Mouse (Mus musculus) adrenal gland, postnatal 4 days (tissue): Measurements from ENCODE around the gene Sprr2a3. TPM values are rescaled to one million over a fixed set of nuclear protein-coding genes. Genes with fewer than 3 reads are reported as not detected.
"Not testable (repeated sequence)": the region's sequence is repeated elsewhere in the genome, so short reads cannot be mapped to it uniquely, and the experiment has no call there.

Experiments used
- DNase-seq, 2 experiments: peaks; one replicate each; pipeline ENCODE4 v3.0.0; 2021 to 2022; ENCODE audit warnings: low spot score in 2 of 2, mixed read lengths in 2 of 2
- long read RNA-seq, 2 experiments: library from polyadenylated mRNA; stranded (forward); transcript quantifications; one replicate each; pipeline ENCODE4 v2.0.0; 2021
- total RNA-seq, 2 experiments: library from RNA; stranded (reverse); gene quantifications; 2 replicates each; pipeline ENCODE4 v1.2.3; 2021

Gene Sprr2a3
- not detected for total RNA-seq
- long read RNA-seq, experiment 1 = 0 reads
- long read RNA-seq, experiment 2 = 0 reads

GRCm38 (mm10) chr3:92285101-92285500, at the start of gene Sprr2a3:
Gene Sprr2a3 (plus strand): TSS chr3:92285417.
- DNase-seq = not testable (repeated sequence)

GRCm38 (mm10) chr3:92236463-92237189, 48.6 kb upstream of the Sprr2a3 start:
- not testable (repeated sequence) for DNase-seq

DNA sequence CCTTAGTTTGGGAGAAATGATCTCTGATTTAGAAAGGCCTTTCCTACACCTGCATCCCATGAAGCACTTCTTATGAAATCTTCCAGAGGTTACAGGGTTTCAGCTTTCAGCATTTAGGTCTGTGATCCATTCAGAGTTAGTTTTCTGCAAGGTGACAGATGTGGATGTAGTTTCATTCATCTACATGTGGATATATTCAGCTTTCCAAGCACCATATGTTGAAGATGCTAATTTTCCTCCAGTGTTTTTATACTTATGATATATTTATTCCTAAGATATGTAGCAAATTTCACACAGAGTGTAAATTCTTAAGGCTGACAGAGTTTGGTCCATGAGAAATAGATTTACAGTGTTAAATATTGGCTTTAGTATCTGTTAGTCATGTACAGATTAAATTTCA, 46.5 kb upstream of the Sprr2a3 start:
- not testable (repeated sequence) for DNase-seq

GRCm38 (mm10) chr3:92239197-92239596, 46.0 kb upstream of the Sprr2a3 start:
- DNase-seq = not testable (repeated sequence)

DNA sequence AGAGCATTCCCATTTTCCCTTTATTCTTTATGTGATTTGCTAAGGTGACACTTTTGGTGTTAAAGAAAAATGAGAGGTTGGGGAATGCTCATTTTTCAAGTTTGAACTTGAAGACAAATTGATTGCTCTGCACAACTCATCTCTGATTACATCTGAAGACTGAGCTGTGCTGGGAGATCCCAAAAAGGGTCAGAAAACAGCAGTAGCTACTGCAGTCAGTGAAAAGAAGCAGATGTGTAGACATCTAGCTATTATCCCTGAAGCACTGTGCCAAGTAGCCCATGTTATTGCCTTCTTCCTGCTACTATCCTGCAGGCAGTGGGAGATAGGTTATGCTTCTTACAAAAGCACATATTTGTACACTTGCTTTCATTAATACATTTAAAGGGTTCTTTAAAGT, 40.4 kb upstream of the Sprr2a3 start:
- not testable (repeated sequence) for DNase-seq

GRCm38 (mm10) chr3:92246245-92246644, 39.0 kb upstream of the Sprr2a3 start:
- DNase-seq = not testable (repeated sequence)

DNA sequence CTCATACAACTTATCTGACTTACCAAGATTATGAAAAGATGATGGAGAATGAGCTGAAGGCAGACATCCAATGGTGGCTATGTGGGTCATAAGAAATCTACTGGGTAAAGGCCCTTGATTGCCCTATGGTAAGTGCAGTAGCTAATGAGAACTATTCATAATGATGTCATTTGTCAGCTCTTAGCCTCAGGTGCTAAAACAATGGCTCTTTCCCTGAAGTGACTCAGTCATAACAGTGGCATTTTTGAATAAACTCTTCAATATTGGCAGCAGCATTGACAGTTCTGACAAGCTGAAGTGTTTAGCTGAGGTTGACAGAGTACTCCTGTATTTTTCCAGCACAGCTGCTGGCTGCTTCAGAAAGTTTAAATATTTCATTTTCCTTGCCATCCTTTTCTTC, 36.7 kb upstream of the Sprr2a3 start:
- not testable (repeated sequence) for DNase-seq

DNA sequence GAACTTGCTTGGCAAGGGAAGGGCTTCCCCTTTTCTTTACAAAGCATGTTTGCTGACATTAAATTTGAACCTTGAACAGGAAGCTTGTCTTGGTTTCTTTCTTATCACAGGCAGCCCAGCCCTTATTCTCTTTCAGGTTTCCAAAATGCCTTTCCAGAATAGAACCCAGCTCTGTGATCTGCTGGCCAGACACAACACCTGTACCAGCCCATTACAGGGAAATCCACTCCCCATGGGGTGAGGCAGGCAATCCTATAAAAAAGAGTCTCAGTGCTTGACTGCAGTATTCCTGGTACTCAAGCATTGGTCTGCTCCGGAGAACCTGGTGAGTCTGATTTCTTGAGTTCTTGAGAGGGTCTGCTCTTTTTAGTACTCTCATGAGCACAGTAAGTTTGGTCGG, 34.8 kb upstream of the Sprr2a3 start:
- not testable (repeated sequence) for DNase-seq

DNA sequence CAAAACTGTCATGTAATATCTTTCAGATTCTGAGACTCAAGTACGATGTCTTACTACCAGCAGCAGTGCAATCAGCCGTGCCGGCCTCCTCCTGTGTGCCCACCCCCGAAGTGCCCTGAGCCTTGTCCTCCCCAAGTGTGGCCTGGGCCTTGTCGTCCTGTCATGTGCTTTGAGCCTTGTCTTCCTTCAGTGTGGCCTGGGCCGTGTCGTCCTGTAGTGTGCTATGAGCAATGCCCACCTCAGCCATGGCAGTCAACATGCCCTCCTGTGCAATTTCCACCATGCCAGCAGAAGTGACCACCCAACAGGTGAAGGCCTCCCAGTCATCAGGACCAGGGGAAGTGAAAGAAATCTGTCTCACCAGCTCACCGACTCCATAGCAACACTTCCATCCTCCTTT, 31.4 kb upstream of the Sprr2a3 start:
- DNase-seq = not testable (repeated sequence)

- DNase-seq = not testable (repeated sequence)
Observed at GRCm38 (mm10) chr3:92258526-92258925, 26.7 kb upstream of the Sprr2a3 start.

GRCm38 (mm10) chr3:92263462-92263861, 21.8 kb upstream of the Sprr2a3 start:
- DNase-seq = not testable (repeated sequence)

- DNase-seq = not testable (repeated sequence)
Observed at GRCm38 (mm10) chr3:92271414-92271985, 13.7 kb upstream of the Sprr2a3 start.

DNA sequence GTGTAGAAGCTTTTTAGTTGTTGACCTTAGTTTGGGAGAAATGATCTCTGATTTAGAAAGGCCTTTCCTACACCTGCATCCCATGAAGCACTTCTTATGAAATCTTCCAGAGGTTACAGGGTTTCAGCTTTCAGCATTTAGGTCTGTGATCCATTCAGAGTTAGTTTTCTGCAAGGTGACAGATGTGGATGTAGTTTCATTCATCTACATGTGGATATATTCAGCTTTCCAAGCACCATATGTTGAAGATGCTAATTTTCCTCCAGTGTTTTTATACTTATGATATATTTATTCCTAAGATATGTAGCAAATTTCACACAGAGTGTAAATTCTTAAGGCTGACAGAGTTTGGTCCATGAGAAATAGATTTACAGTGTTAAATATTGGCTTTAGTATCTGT, 11.7 kb upstream of the Sprr2a3 start:
- DNase-seq = not testable (repeated sequence)

DNA sequence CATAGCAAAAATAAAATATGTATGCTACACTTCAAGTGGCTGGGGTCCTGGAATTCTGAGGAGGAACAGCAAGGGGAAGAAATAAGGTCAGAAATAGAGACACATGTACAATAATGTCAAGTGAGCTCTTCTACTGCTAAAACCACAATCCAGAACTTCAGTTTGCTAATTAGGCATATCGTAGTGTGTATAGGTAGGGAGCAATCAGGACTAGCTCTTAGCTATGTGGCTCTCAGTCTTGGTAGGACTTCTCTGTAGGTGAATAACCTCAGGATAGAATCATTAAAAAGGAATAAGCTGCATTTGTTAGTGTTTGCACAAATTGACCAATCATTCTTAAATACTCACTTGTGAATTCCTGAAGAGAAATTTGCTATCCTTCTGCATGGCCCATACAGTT, 11.2 kb upstream of the Sprr2a3 start:
- DNase-seq = not testable (repeated sequence)

GRCm38 (mm10) chr3:92279663-92280062, 5.6 kb upstream of the Sprr2a3 start:
- not testable (repeated sequence) for DNase-seq

- not testable (repeated sequence) for DNase-seq
Observed at GRCm38 (mm10) chr3:92280963-92281606, 4.1 kb upstream of the Sprr2a3 start.

DNA sequence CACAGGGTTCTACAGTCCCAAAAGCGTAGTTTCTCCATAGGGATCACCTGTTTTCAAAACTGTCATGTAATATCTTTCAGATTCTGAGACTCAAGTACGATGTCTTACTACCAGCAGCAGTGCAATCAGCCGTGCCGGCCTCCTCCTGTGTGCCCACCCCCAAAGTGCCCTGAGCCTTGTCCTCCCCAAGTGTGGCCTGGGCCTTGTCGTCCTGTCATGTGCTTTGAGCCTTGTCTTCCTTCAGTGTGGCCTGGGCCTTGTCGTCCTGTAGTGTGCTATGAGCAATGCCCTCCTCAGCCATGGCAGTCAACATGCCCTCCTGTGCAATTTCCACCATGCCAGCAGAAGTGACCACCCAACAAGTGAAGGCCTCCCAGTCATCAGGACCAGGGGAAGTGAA, 3.3 kb downstream of the Sprr2a3 start:
- not testable (repeated sequence) for DNase-seq

DNA sequence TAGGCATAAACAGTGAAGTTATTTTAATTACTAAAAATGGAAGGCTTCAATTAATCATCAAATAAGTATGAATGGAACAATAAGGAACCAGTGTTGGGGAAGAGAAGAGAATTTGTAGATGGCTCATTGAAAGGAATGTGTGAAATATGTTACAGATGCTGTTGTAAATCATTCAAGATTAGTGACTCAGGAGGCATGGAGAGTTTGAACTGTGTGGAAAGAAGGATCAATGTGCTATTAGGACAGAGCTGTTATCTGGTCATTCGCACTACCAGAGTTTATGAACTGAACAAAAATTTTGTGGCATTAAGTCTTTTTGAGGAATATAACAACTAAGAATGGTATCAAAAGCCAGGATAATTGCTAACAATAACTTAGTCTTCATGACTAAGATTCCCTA, 22.2 kb downstream of the Sprr2a3 start:
- DNase-seq = no peak

DNA sequence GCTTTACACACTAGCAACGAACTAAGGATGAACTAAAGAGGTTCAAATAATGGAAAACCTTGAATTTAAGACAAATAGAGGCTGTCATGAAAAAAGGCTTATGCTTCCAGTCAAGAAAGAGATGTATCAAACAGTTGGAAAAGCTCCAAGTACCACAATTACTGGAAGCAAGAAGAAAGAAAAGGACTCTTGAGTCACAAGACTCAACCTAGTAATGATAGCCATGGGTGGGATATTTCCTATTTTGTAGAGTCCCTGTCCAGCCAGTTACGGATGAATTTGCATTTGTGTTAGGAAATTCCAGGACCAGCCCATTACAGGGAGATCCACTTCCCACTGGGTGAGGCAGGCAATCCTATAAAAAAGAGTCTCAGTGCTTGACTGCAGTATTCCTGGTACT, 31.1 kb downstream of the Sprr2a3 start, which contains the start of gene Sprr2b:
TSS of gene Sprr2b (plus strand) at position 301 of the 400 bp plus-strand sequence.
- DNase-seq = no peak

DNA sequence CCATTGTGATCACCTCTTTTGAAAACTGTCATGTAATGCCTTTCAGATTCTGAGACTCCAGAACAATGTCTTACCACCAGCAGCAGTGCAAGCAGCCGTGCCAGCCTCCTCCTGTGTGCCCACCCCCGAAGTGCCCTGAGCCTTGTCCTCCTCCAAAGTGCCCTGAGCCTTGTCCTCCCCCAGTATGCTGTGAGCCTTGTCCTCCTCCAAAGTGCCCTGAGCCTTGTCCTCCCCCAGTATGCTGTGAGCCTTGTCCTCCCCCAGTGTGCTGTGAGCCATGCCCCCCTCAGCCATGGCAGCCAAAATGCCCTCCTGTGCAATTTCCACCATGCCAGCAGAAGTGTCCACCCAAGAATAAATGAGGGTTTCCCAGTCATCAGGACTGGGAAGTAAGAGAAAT, 32.2 kb downstream of the Sprr2a3 start:
- DNase-seq = no peak

DNA sequence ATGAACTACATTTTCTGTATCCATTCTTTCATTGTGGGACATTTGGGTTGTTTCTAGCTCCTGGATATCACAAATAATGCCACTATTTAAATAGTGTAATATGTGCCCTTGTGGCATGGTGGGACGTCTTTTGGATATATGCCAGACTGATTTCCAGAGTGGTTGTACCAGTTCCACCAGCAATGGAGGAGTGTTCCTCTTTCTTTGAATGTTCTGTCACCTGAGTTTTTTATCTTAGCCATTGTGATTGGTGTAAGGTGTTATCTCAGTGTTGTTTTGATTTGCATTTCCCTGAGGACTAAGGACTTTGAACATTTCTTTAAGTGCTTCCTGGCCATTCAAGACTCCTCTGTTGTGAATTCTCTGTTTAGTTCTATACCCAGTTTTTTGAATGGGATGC, 51.1 kb downstream of the Sprr2a3 start:
- DNase-seq = no peak

DNA sequence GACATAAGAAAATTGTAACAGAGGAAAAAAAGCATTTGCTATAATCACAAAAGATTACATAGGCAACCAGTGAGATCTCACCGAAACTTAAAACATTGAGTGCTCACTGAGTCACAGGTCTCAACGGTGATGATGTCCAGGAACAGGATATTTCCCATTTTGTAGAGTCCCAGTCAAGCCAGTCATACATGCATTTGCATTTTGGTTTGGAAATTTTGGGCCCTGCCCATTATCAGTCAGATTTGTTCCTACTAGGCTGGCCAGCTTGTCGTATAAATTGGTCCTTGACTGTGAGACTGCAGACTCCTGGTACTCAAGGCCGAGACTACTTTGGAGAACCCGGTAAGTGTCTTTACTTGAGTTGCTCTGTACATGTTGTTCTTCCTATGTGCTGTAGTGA, 53.6 kb downstream of the Sprr2a3 start, which contains the start of gene Sprr2d:
TSS of gene Sprr2d (plus strand) at position 301 of the 400 bp plus-strand sequence.
- DNase-seq = no peak
